Mouse (Mus musculus): Measurements from ENCODE around the gene Sobp. TPM values are rescaled to one million over a fixed set of nuclear protein-coding genes. Genes with fewer than 3 reads are reported as not detected.

The Sobp gene
- polyA plus RNA-seq, 1 experiment = 0.36 TPM

- no peaks in the 10 kb centered on the region for H3K4me1 ChIP-seq (ENCODE audit: control insufficient read depth, insufficient read depth, low read length)
- no peaks in the 10 kb centered on the region for H3K9me3 ChIP-seq (replicated peaks; ENCODE audit: control insufficient read depth, insufficient read depth, low read length, poor library complexity, severe bottlenecking)
- no peak overlapping the region for H3K27ac ChIP-seq (ENCODE audit: insufficient read depth, low read length)
- no peaks in the 10 kb centered on the region for H3K36me3 ChIP-seq (ENCODE audit: control insufficient read depth, insufficient read depth, low read length, poor library complexity, severe bottlenecking)
- no peaks in the 10 kb centered on the region for H3K27me3 ChIP-seq (ENCODE audit: control insufficient read depth, insufficient read depth, low read length, poor library complexity, severe bottlenecking)
- no peak overlapping the region for H3K9ac ChIP-seq (ENCODE audit: low read depth, poor library complexity, severe bottlenecking)
- TF ChIP-seq POLR2A (IDR thresholded peaks at IDR 0.05; ENCODE audit: insufficient read depth, low read length) = no peak
- TF ChIP-seq CTCF (IDR thresholded peaks at IDR 0.05; ENCODE audit: low read depth, low read length) = no peak
- TF ChIP-seq EP300 (IDR thresholded peaks at IDR 0.05; ENCODE audit: insufficient read depth, low read depth, low read length) = no peak
- H3K4me3 ChIP-seq (ENCODE audit: low read depth, low read length) = no peak overlapping the region
These were observed 90.8 kb downstream of the Sobp start for GRCm38 (mm10) chr10:43083288-43084086.

- no peaks in the 10 kb centered on the region for H3K9me3 ChIP-seq (replicated peaks; ENCODE audit: control insufficient read depth, insufficient read depth, low read length, poor library complexity, severe bottlenecking)
- H3K27ac ChIP-seq (ENCODE audit: insufficient read depth, low read length) = no peak overlapping the region
- H3K27me3 ChIP-seq (ENCODE audit: control insufficient read depth, insufficient read depth, low read length, poor library complexity, severe bottlenecking) = no peaks in the 10 kb centered on the region
- no peaks in the 10 kb centered on the region for H3K4me1 ChIP-seq (ENCODE audit: control insufficient read depth, insufficient read depth, low read length)
- no peak overlapping the region for H3K4me3 ChIP-seq (ENCODE audit: low read depth, low read length)
- no peaks in the 10 kb centered on the region for H3K36me3 ChIP-seq (ENCODE audit: control insufficient read depth, insufficient read depth, low read length, poor library complexity, severe bottlenecking)
- no peak overlapping the region for H3K9ac ChIP-seq (ENCODE audit: low read depth, poor library complexity, severe bottlenecking)
- TF ChIP-seq EP300 (IDR thresholded peaks at IDR 0.05; ENCODE audit: insufficient read depth, low read depth, low read length) = no peak
These were observed 93.0 kb downstream of the Sobp start for GRCm38 (mm10) chr10:43081316-43081715.

GRCm38 (mm10) chr10:43075535-43076152 is 98.7 kb downstream of the Sobp start:
- H3K4me1 ChIP-seq (ENCODE audit: control insufficient read depth, insufficient read depth, low read length) = no peaks in the 10 kb centered on the region
- no peaks in the 10 kb centered on the region for H3K27me3 ChIP-seq (ENCODE audit: control insufficient read depth, insufficient read depth, low read length, poor library complexity, severe bottlenecking)
- H3K9me3 ChIP-seq (replicated peaks; ENCODE audit: control insufficient read depth, insufficient read depth, low read length, poor library complexity, severe bottlenecking) = no peaks in the 10 kb centered on the region
- H3K36me3 ChIP-seq (ENCODE audit: control insufficient read depth, insufficient read depth, low read length, poor library complexity, severe bottlenecking) = no peaks in the 10 kb centered on the region
- no peak overlapping the region for H3K4me3 ChIP-seq (ENCODE audit: low read depth, low read length)
- H3K9ac ChIP-seq (ENCODE audit: low read depth, poor library complexity, severe bottlenecking) = no peak overlapping the region
- no peak overlapping the region for H3K27ac ChIP-seq (ENCODE audit: insufficient read depth, low read length)
- TF ChIP-seq POLR2A (IDR thresholded peaks at IDR 0.05; ENCODE audit: insufficient read depth, low read length) = no peak

GRCm38 (mm10) chr10:43073281-43073680 is 101.0 kb downstream of the Sobp start:
- no peak overlapping the region for H3K27ac ChIP-seq (ENCODE audit: insufficient read depth, low read length)
- H3K36me3 ChIP-seq (ENCODE audit: control insufficient read depth, insufficient read depth, low read length, poor library complexity, severe bottlenecking) = no peaks in the 10 kb centered on the region
- no peak for TF ChIP-seq POLR2A (IDR thresholded peaks at IDR 0.05; ENCODE audit: insufficient read depth, low read length)
- TF ChIP-seq EP300 (IDR thresholded peaks at IDR 0.05; ENCODE audit: insufficient read depth, low read depth, low read length) = no peak
- TF ChIP-seq CTCF (IDR thresholded peaks at IDR 0.05; ENCODE audit: low read depth, low read length) = no peak
- H3K9ac ChIP-seq (ENCODE audit: low read depth, poor library complexity, severe bottlenecking) = no peak overlapping the region
- no peaks in the 10 kb centered on the region for H3K27me3 ChIP-seq (ENCODE audit: control insufficient read depth, insufficient read depth, low read length, poor library complexity, severe bottlenecking)
- H3K4me1 ChIP-seq (ENCODE audit: control insufficient read depth, insufficient read depth, low read length) = no peaks in the 10 kb centered on the region
- no peak overlapping the region for H3K4me3 ChIP-seq (ENCODE audit: low read depth, low read length)
- no peaks in the 10 kb centered on the region for H3K9me3 ChIP-seq (replicated peaks; ENCODE audit: control insufficient read depth, insufficient read depth, low read length, poor library complexity, severe bottlenecking)

- H3K9me3 ChIP-seq (replicated peaks; ENCODE audit: control insufficient read depth, insufficient read depth, low read length, poor library complexity, severe bottlenecking) = no peaks in the 10 kb centered on the region
- H3K27me3 ChIP-seq (ENCODE audit: control insufficient read depth, insufficient read depth, low read length, poor library complexity, severe bottlenecking) = no peaks in the 10 kb centered on the region
- no peak overlapping the region for H3K9ac ChIP-seq (ENCODE audit: low read depth, poor library complexity, severe bottlenecking)
- no peaks in the 10 kb centered on the region for H3K36me3 ChIP-seq (ENCODE audit: control insufficient read depth, insufficient read depth, low read length, poor library complexity, severe bottlenecking)
- H3K27ac ChIP-seq (ENCODE audit: insufficient read depth, low read length) = no peak overlapping the region
- H3K4me1 ChIP-seq (ENCODE audit: control insufficient read depth, insufficient read depth, low read length) = no peaks in the 10 kb centered on the region
- TF ChIP-seq EP300 (IDR thresholded peaks at IDR 0.05; ENCODE audit: insufficient read depth, low read depth, low read length) = no peak
- TF ChIP-seq CTCF (IDR thresholded peaks at IDR 0.05; ENCODE audit: low read depth, low read length) = no peak
- no peak for TF ChIP-seq POLR2A (IDR thresholded peaks at IDR 0.05; ENCODE audit: insufficient read depth, low read length)
- H3K4me3 ChIP-seq (ENCODE audit: low read depth, low read length) = no peak overlapping the region
These were observed 103.4 kb downstream of the Sobp start for GRCm38 (mm10) chr10:43070893-43071292.

- H3K36me3 ChIP-seq (ENCODE audit: control insufficient read depth, insufficient read depth, low read length, poor library complexity, severe bottlenecking) = no peaks in the 10 kb centered on the region
- H3K27ac ChIP-seq (ENCODE audit: insufficient read depth, low read length) = no peak overlapping the region
- TF ChIP-seq POLR2A (IDR thresholded peaks at IDR 0.05; ENCODE audit: insufficient read depth, low read length) (no peak), CTCF (IDR thresholded peaks at IDR 0.05; ENCODE audit: low read depth, low read length) (no peak), EP300 (IDR thresholded peaks at IDR 0.05; ENCODE audit: insufficient read depth, low read depth, low read length) (no peak)
These were observed 109.0 kb downstream of the Sobp start for GRCm38 (mm10) chr10:43065331-43065730.

More at GRCm38 (mm10) chr10:43065331-43065730, 109.0 kb downstream of the Sobp start:
- Histone ChIP-seq H3K4me1 (ENCODE audit: control insufficient read depth, insufficient read depth, low read length) (no peaks in the 10 kb centered on the region), H3K9me3 (replicated peaks; ENCODE audit: control insufficient read depth, insufficient read depth, low read length, poor library complexity, severe bottlenecking) (no peaks in the 10 kb centered on the region), H3K9ac (ENCODE audit: low read depth, poor library complexity, severe bottlenecking) (no peak overlapping the region), H3K27me3 (ENCODE audit: control insufficient read depth, insufficient read depth, low read length, poor library complexity, severe bottlenecking) (no peaks in the 10 kb centered on the region), H3K4me3 (ENCODE audit: low read depth, low read length) (no peak overlapping the region)
